ENCODE assay signal across 13 mouse cellular contexts in genomic region chr10:97235631-97236030, GRCm38 (mm10).
"Had no signal": no experiment of that assay in that cellular context is flagged by ENCODE, and none has a peak within 500 bp of the region (broad histone marks: within the 10 kb centered on the region; RNA-seq: fewer than 3 reads in every experiment).

No protein-coding gene starts in this region.

- H3K4me3 ChIP-seq: intestine, embryonic 15.5 days; kidney, embryonic 15.5 days; limb, embryonic 15.5 days; liver, embryonic 12.5 days had no signal

- H3K4me2 ChIP-seq: intestine, embryonic 15.5 days; kidney, embryonic 15.5 days; limb, embryonic 15.5 days; liver, embryonic 12.5 days; lung, embryonic 14.5 days; midbrain, embryonic 11.5 days had no signal

- H3K27ac ChIP-seq: intestine, embryonic 15.5 days; kidney, embryonic 15.5 days; limb, embryonic 15.5 days; liver, embryonic 12.5 days had no signal

- H3K27me3 ChIP-seq: intestine, embryonic 15.5 days; kidney, embryonic 15.5 days; limb, embryonic 15.5 days; liver, embryonic 12.5 days had no signal

- DNase-seq: kidney, adult 18-20 months; kidney, postnatal 14 days; left cerebral cortex, postnatal 4 days; lung, embryonic 14.5 days; lung, postnatal 10 days; lung, postnatal 4 days; right cerebral cortex, postnatal 14 days had no signal

- H3K36me3 ChIP-seq: intestine, embryonic 15.5 days; kidney, embryonic 15.5 days; limb, embryonic 15.5 days; liver, embryonic 12.5 days had no signal

- H3K9ac ChIP-seq: intestine, embryonic 15.5 days; kidney, embryonic 15.5 days; limb, embryonic 15.5 days; liver, embryonic 12.5 days; lung, embryonic 14.5 days had no signal

- ATAC-seq: intestine, embryonic 15.5 days; liver, embryonic 12.5 days; midbrain, embryonic 16.5 days had no signal

- H3K4me1 ChIP-seq: intestine, embryonic 15.5 days; kidney, embryonic 15.5 days; limb, embryonic 15.5 days; liver, embryonic 12.5 days had no signal

- H3K9me3 ChIP-seq: intestine, embryonic 15.5 days; kidney, embryonic 15.5 days; limb, embryonic 15.5 days; liver, embryonic 12.5 days had no signal
